Mouse (Mus musculus) intestine, postnatal 0 days (tissue): ENCODE data around the gene Bfar. TPM values are rescaled to one million over a fixed set of nuclear protein-coding genes. Genes with fewer than 3 reads are reported as not detected.

ENCODE experiments used
- ATAC-seq: fragments of 200-750 bp; cut with Nextera tagmentation; 2 replicates; pipeline ENCODE4 v1.8.0; 2017; ENCODE audit warnings: mild to moderate bottlenecking, moderate TSS enrichment, moderate library complexity
- H3K27ac ChIP-seq: fragments of 300-500 bp; sonication (generic); 2 replicates; pipeline ENCODE4 v1.5.1; 2014; ENCODE audit warnings: mild to moderate bottlenecking, low read depth, low read length, moderate library complexity
- H3K27me3 ChIP-seq: fragments of 300-500 bp; sonication (generic); replicated peaks from 2 replicates; pipeline ENCODE4 v1.6.1; 2014; ENCODE audit warnings: low read length, mixed read lengths; ENCODE audit not compliant: control insufficient read depth, insufficient read depth
- H3K36me3 ChIP-seq: fragments of 300-500 bp; sonication (generic); 2 replicates; pipeline ENCODE4 v1.6.1; 2014; ENCODE audit warnings: mild to moderate bottlenecking, moderate library complexity; ENCODE audit not compliant: control insufficient read depth, insufficient read depth
- H3K4me1 ChIP-seq: fragments of 300-500 bp; sonication (generic); replicated peaks from 2 replicates; pipeline ENCODE4 v1.6.1; 2014; ENCODE audit warnings: antibody characterized with exemption, low read length, mixed read lengths; ENCODE audit not compliant: control insufficient read depth, insufficient read depth
- H3K4me2 ChIP-seq: fragments of 300-500 bp; sonication (generic); replicated peaks from 2 replicates; pipeline ENCODE4 v1.6.1; 2014; ENCODE audit warnings: low read depth, mild to moderate bottlenecking, moderate library complexity
- H3K4me3 ChIP-seq: fragments of 300-500 bp; sonication (generic); 2 replicates; pipeline ENCODE4 v1.5.1; 2014; ENCODE audit warnings: low read depth, low read length
- H3K9ac ChIP-seq: fragments of 300-500 bp; sonication (generic); 2 replicates; pipeline ENCODE4 v1.6.1; 2014; ENCODE audit warnings: mild to moderate bottlenecking, low read depth, low read length
- H3K9me3 ChIP-seq: fragments of 300-500 bp; sonication (generic); 2 replicates; pipeline ENCODE4 v1.6.1; 2016; ENCODE audit warnings: mixed run types; ENCODE audit not compliant: control insufficient read depth
- CTCF ChIP-seq: sonication (generic); IDR thresholded peaks from 2 replicates; pipeline ENCODE4 v1.5.1; 2016; ENCODE audit warnings: low read depth, mild to moderate bottlenecking, control low read depth, antibody characterized with exemption, moderate library complexity
- WGBS: fragments of 180-500 bp; shearing (Covaris S2); extraction: QIAGEN DNeasy Blood & Tissue Kit; methylation state at CpG from one replicate; pipeline ENCODE4 v1.1.7; 2014; 5-methylcytosine and 5-hydroxymethylcytosine counted together
- polyA plus RNA-seq: library from polyadenylated mRNA; unstranded; fragments of >200 nt; fragmentation: Nextera tagmentation; extraction: Ambion mirVana; gene quantifications from 2 replicates; pipeline ENCODE4 v1.2.1, GENCODE M21; 2015

The Bfar gene
- polyA plus RNA-seq, 1 experiment from 2014 or later, result 19.4 TPM

GRCm38 (mm10) chr16:13704676-13705075 is 33.0 kb downstream of the Bfar start:
- H3K27me3 ChIP-seq, result no peaks in the 10 kb centered on the region
- WGBS, result 95% methylated on average over 10 of the region's 10 CpGs
- no peak for ATAC-seq

DNA sequence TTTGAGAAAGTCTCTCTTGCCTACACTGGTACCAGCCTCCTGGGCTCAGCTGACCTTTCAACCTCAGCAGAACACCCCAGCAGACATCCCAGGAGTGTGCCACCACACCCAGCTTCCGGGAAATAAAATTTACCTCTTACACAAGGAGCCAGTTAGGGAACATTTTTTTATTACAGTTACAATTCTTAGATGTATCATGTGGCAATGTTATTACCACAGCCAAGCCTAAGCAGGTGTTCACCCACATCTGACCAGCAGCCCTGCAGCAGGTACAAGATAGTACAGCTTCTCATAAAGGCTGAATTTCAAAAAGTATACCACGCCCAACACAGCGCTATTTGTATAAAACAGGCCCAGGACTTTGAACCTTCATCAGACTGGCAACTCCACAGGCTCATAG is 43.3 kb downstream of the Bfar start:
- no peak for TF ChIP-seq CTCF
- ATAC-seq, result peak; percentile 99
- Histone ChIP-seq H3K4me2 (0 out of 2 replicates have a peak overlapping the region, but pooled peaks have one; percentile 27), H3K36me3 (no peaks in the 10 kb centered on the region), H3K4me1 (no peaks in the 10 kb centered on the region), H3K27me3 (no peaks in the 10 kb centered on the region), H3K27ac (peak overlapping the region; percentile 88), H3K9ac (no peak overlapping the region), H3K9me3 (no peaks in the 10 kb centered on the region), H3K4me3 (no peak overlapping the region)
- 37% methylated on average over 3 of the region's 3 CpGs for WGBS

More at GRCm38 (mm10) chr16:13704676-13705075, 33.0 kb downstream of the Bfar start:
- no peaks in the 10 kb centered on the region for H3K9me3 ChIP-seq
- no peak overlapping the region for H3K9ac ChIP-seq
- TF ChIP-seq CTCF, result no peak
- peaks cover 39% of the 10 kb centered on the region for H3K36me3 ChIP-seq
- H3K4me1 ChIP-seq, result no peaks in the 10 kb centered on the region
- H3K4me3 ChIP-seq, result no peak overlapping the region
- H3K4me2 ChIP-seq, result no peak overlapping the region
- H3K27ac ChIP-seq, result no peak overlapping the region

- H3K4me2 ChIP-seq, result no peak overlapping the region
- no peak overlapping the region for H3K9ac ChIP-seq
- no peaks in the 10 kb centered on the region for H3K27me3 ChIP-seq
- ATAC-seq, result no peak
- H3K4me1 ChIP-seq, result no peaks in the 10 kb centered on the region
- no peaks in the 10 kb centered on the region for H3K36me3 ChIP-seq
- TF ChIP-seq CTCF, result no peak
- H3K9me3 ChIP-seq, result no peaks in the 10 kb centered on the region
- no peak overlapping the region for H3K4me3 ChIP-seq
- H3K27ac ChIP-seq, result no peak overlapping the region
- 63% methylated on average over 2 of the region's 2 CpGs for WGBS
These were observed 45.3 kb downstream of the Bfar start for GRCm38 (mm10) chr16:13716821-13717553.

DNA sequence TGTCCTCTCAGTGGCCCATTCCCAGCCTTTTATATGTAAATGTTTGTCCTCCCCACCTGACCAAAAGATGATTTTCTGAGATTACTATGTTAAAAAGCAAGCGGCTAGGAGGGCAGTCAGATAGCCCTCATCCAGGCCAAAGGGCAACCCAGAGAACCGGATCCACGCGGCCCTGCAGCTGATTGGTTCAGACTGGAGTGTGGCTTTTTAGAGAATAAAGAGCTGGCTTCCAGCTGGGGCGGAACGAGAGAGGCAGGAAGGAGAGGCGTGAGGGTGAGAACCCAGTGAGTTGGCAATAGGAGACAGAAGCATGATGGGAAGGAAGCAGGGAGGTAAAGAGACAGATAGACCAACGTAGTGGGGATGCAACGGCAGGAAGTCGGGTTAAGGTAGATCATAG is 51.3 kb downstream of the Bfar start:
- H3K4me1 ChIP-seq, result no peaks in the 10 kb centered on the region
- TF ChIP-seq CTCF, result no peak
- H3K9ac ChIP-seq, result no peak overlapping the region
- H3K27ac ChIP-seq, result no peak overlapping the region
- no peak overlapping the region for H3K4me2 ChIP-seq
- 48% methylated on average over 10 of the region's 10 CpGs for WGBS
- H3K4me3 ChIP-seq, result no peak overlapping the region
- no peaks in the 10 kb centered on the region for H3K9me3 ChIP-seq
- H3K36me3 ChIP-seq, result no peaks in the 10 kb centered on the region
- H3K27me3 ChIP-seq, result no peaks in the 10 kb centered on the region
- no peak for ATAC-seq

DNA sequence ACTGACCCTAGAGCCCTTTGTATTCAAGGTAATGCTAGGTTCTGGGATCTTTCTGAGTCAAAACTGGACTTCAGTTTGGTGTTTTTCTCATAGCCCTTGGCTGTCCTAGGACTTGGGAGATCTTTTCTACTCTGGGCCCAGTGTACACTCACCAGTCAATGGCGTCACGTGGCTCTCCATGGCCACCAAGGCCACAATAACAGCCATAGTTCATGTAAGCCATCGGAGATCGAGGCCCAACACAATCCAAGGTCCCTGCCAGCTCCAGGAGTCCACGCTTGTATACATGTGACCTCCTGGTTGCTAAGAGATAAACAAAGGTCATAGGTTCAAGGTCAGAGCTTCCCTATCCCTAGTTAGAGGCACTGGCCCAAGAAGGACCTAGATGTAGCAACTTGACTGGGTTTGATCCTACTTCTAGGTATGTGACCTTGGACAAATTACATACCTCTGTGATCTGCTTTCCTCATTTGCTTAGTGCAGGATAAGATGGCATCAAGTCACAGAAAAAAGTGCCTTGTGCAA is 56.2 kb downstream of the Bfar start:
- Histone ChIP-seq H3K9me3 (no peaks in the 10 kb centered on the region), H3K36me3 (no peaks in the 10 kb centered on the region; the same call in 1 of the 2 replicates), H3K9ac (no peak overlapping the region), H3K27me3 (no peaks in the 10 kb centered on the region), H3K27ac (no peak overlapping the region), H3K4me3 (no peak overlapping the region), H3K4me2 (no peak overlapping the region), H3K4me1 (no peaks in the 10 kb centered on the region)
- no peak for TF ChIP-seq CTCF
- no peak for ATAC-seq
- 64% methylated on average over 5 of the region's 5 CpGs for WGBS

GRCm38 (mm10) chr16:13729428-13729827 is 57.8 kb downstream of the Bfar start:
- Histone ChIP-seq H3K9me3 (no peaks in the 10 kb centered on the region), H3K27ac (no peak overlapping the region), H3K4me1 (no peaks in the 10 kb centered on the region), H3K27me3 (no peaks in the 10 kb centered on the region), H3K4me2 (no peak overlapping the region), H3K36me3 (no peaks in the 10 kb centered on the region; the same call in 1 of the 2 replicates), H3K4me3 (no peak overlapping the region), H3K9ac (no peak overlapping the region)
- TF ChIP-seq CTCF, result no peak
- WGBS, result 75% methylated on average over 4 of the region's 4 CpGs
- peak; percentile 83 for ATAC-seq
